Mouse (Mus musculus): Measurements from ENCODE around the gene Wbp1l.
A peak's percentile ranks its signal among the peaks of the same experiment; 100 is the strongest.
"Not testable (repeated sequence)": the region's sequence is repeated elsewhere in the genome, so short reads cannot be mapped to it uniquely, and the experiment has no call there.

Wbp1l gene

DNA sequence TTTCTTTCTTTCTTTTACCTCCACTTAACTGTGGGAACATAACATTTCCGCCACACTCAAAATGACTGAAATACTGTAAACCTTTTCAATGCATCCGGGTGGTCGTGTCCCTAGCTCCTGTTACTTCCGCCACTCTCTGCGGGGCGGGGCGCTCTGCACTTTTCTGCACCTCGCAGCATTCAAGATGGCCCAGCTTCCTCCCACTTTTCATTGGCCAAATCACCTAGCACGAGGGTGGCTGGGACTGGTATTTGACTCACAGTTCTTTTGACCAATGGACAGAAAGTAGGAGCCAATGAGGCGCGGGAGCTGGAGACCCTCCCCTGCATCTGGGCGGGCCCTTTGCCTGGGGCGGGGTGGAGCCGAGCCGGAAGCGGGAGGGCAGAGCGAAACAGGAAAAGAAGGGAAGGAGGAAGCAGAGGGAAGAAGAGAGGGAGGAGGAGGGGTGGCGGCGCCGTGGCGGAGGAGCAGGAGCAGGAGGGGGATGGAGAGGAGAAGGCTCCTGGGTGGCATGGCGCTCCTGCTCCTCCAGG lies at the start of gene Wbp1l:
Gene Wbp1l, plus strand, starts transcription at position 365 of the 533 bp plus-strand sequence.
- peak; percentile 95 to 99 for DNase-seq (ENCODE audit: low spot score in 2 of 2)

- DNase-seq (ENCODE audit: low spot score in 2 of 2) = no peak
Measured at GRCm38 (mm10) chr19:46550385-46550784, 48.5 kb upstream of the Wbp1l start.

DNA sequence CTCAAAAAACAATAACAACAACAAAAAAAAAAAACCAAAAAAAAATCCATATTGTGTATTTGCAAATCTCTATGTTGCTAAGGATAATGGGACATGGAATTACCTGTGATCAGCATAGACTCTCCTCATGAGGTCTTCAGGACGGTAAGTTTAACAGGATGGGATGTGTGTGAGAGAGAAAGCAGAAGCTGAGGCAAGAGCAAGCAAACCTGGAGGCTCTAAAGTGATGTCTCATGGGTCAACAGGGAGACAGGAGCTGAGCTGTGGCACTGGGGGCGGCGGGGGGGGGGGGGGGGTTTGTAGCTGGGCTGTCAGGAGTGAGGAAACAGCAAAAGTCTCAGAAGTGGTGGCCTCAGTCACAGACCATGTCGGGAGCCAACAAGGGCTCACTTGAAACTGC lies 46.4 kb upstream of the Wbp1l start:
- no peak for DNase-seq (ENCODE audit: low spot score in 2 of 2)

- DNase-seq (ENCODE audit: low spot score in 2 of 2) = no peak
Measured at GRCm38 (mm10) chr19:46553541-46553955, 45.3 kb upstream of the Wbp1l start.

DNA sequence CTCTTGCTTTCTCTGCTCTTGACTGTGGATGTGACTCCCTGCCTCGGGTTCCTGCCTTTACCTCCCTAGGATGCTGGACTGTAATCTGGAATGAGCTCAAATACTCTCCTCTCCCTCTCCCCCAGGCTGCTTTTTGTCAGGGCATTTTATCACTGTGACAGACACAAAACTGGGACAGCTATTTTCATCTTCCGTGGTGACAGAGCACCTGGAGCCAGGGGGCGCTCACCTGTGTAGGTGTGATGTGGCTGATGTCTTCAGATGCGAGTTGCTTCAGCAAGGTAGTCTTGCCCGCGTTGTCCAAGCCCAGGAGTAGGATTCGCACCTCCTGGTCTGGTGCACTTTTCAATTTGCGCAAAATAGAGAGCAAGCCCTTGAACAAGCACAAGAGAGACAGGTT lies 40.9 kb upstream of the Wbp1l start:
- DNase-seq (ENCODE audit: low spot score in 2 of 2) = no peak

DNA sequence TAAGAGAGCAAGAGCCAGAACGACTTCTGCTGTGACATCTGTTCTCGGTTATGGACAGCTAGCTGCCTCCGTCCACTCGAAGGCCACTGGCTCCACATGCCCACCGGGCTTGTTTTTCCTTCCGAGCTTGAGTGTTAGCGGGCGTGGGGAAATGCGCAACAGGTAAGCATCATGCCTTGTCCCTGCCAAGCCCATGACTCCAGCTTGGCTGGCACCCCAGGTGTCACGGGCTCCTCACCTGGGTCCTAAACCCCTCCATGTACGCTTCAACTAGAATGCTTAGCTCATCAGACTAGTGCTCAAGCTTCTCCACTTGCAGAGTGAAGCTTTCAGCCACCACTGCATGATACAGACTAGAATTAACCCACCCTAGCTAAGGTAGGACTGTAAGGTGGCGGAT lies 40.3 kb upstream of the Wbp1l start:
- DNase-seq (ENCODE audit: low spot score in 2 of 2) = no peak

GRCm38 (mm10) chr19:46562132-46562531 lies 36.8 kb upstream of the Wbp1l start:
- no peak for DNase-seq (ENCODE audit: low spot score in 2 of 2)

- DNase-seq (ENCODE audit: low spot score in 2 of 2) = no peak
Measured at GRCm38 (mm10) chr19:46562581-46563515, 36.0 kb upstream of the Wbp1l start.

DNA sequence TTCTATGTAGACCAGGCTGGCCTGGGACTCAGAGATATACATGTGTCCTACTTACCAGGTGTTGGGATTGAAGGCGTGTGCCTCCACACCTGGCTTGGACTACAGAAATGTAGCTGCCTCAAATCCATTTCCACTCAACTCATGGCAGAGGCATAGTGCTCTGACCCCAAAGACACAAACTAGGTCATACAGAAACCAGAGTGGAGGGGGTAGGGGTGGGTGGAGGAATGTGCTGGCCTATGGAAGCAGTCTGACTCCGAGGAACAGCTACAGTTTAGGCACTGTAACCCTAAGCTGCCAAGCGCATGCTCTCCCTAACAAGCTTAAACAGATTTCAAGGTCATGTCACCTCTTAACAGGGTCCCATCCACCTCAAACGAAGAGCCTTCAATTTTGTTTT lies 35.3 kb upstream of the Wbp1l start:
- no peak for DNase-seq (ENCODE audit: low spot score in 2 of 2)

DNA sequence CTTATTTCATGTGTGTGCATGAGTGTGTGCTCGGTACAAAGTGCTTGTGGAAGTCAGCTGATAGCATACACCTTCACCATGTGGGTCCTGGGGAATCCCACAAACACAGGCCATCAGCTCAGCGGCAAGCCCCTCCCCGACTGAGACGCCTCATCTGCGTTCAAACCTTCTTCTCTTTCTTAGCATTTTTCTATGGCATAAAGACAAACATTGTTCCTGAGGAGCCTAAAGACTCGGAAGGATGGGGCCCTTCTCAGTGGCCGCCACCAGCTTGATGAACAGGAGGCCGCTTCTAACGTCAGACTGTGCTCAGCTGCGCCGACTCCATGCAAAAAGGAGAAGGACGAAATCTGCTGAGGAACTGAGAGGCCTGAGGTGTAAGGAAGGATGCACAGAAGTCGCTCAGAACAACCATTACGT lies 34.8 kb upstream of the Wbp1l start:
- DNase-seq (ENCODE audit: low spot score in 2 of 2) = no peak

GRCm38 (mm10) chr19:46571211-46571877 lies 27.5 kb upstream of the Wbp1l start:
- DNase-seq (ENCODE audit: low spot score in 2 of 2) = not testable (repeated sequence)

- DNase-seq (ENCODE audit: low spot score in 2 of 2) = no peak
Measured at GRCm38 (mm10) chr19:46571878-46572244, 27.0 kb upstream of the Wbp1l start.

DNA sequence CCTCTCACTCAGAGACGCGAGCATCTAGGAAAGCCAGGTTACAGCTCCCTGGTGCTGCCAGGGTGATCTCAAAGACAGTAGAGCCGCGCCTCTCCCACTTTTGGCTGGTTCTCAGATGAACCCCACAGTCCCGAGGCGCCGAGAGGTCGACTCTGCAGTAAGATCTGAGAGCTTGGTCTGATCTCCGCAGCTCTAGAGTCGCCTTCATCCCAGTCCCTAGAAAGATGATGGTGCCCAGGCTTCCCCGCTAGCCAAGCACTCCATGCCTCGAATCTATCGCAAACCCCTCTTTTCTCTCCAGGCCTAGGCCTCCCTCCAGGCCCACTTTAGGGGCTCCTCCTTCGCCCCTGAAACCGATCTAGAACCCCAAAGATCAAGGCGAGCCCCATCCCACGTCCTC lies 26.3 kb upstream of the Wbp1l start:
- DNase-seq (ENCODE audit: low spot score in 2 of 2) = peak in 1 of 2 experiments; percentile 27

DNA sequence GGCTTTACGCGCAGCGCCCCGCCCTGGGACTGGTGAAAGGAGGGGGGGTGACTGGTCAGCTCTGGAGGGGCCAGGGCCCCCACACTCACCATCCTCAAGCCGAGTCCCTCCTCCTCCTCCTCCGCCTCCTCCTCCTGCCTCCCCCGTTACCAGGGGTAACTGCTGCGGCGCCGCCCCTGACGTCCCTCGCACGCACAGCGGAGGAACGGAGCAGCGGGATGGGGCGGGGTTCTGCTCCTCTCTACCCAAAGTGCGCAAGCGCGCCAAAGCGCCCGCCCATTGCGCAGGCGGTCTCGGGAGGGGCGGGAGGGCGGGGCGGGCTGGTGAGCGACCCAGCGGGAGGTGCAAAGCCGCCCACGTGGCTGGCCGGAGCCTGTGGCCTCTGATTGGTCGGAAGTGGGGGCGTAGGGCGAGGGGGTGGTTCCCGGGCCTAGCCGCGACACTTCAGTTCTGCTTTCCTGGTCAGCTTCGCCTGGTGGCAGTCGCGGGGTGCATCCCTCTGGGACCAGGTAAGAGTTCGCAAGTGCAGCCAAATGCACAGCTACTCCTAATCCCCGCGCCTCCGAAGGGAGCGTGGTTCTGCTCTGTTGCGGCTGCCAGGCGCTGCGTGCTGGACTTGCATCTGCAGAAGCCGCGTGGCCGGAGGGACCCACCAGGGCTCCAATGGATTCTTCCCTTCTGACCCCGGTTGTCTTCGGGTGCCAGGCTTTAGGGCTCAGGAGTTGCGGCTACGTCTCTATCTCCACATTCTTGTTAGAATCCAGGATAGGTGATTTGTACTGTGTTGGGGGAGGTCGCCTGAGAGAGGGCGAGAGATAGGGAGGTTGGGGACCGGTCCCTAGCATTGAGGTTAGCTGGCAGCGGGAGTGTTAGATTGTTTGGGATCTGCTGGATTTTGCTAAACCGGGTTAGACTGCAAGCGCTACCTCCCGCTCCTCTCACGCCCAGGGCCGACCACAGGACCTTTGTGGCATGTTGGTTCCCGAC lies 25.6 kb upstream of the Wbp1l start, which contains the start of the genes Arl3 and Sfxn2:
Gene Arl3, minus strand, starts transcription at position 248 of the 987 bp plus-strand sequence.
Gene Sfxn2, plus strand, starts transcription at position 415 of the 987 bp plus-strand sequence.
- DNase-seq (ENCODE audit: low spot score in 2 of 2) = peak; percentile 86 to 88

DNA sequence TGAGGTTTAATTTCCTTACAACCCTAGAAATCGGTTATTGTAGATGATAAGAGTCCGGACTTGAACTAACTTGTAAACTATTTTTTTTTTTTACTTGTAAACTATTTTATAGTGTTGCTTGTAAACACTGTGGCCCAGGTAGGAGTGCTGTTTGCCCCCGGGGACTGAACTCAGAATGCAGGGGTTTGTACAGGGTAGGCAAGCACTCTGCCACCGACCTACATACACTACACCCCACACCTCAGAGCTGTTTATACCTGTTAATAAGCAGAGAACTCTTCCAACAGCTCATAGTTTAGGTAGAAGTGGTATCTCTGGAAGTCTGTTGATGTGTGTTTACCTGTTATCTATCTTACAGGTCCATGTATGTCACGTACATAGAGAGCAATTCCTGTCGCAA lies 24.9 kb upstream of the Wbp1l start:
- no peak for DNase-seq (ENCODE audit: low spot score in 2 of 2)

DNA sequence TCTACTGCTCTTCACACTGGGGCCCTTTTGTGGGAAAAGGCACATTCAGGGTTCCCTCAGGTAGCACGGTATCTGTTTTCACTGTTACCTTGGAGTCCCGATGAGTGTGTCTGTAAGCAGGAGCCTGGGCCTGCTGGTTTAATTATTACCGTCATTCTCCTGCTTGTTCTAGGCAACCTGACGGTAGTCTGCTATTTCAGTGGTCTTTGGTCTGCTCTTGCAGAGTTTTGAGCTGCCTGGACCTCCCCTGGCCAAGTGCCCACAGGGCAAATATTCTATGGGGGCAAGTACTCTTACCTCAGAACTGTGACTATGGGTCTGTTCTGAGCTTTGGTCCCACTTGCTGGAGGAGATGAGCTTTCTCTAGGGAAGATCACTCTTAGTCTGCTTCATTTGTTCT lies 23.7 kb upstream of the Wbp1l start:
- DNase-seq (ENCODE audit: low spot score in 2 of 2) = no peak

DNA sequence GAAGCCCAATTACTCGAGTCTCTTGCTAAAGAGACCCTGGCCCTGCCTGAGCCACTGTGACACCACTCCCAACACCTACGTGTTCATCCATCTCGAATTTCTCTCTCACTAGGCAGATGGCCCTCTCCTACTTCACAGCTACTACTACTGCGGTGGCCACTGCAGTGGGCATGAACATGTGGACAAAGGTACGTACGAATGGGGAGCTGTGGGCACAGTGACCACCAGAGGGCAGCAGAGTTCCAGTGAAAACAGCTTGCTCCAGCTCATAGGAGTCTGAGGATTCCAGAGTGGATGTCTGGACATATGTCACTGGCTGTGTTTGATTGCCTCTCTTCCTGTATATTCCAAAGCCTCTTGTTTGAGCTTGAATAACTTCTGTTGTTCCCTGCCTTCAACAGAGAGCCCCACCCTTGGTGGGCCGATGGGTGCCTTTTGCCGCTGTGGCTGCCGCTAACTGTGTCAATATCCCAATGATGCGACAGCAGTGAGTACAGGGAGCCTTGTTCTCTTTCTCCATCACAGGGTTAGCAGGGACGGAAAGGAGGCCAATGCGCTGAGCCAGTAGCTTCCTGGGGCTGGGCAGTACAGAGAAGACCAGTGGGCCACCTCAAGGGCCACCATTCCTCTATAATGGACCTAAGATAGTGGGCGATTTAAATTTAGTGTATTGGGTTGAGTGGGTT lies 10.9 kb upstream of the Wbp1l start:
- DNase-seq (ENCODE audit: low spot score in 2 of 2) = peak; percentile 66 to 80

- DNase-seq (ENCODE audit: low spot score in 2 of 2) = no peak
Measured at GRCm38 (mm10) chr19:46591575-46591974, 7.3 kb upstream of the Wbp1l start.

DNA sequence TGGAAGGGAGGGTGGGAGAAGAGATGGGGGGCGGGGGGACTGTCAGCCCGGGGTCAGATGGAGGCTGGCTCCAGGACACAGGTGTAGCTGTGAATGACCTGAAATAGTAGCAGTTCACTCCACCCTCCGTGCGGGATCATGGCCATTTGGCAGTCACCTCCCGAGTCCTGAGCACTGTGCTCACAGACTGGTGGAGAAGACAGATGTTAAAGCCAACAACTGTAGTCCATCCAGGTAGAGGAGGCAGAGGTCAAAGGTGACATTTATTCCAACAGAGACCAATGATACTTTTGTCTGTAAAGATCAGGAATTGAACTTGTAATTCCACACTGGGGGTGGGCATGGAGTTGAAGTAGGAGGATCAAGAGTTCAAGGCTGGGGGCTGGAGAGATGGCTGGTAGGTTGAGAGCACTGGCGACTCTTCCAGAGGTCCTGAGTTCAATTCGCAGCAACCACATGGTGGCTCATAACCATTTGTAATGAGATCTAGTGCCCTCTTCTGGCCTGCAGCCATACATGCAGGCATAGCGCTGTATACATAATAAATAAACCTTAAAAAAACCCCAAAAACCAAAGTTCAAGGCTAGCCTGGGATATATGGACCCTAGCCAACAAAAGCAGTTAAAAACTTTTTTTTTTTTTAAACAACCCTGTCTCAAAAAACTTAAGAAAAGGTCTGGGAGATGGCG lies 6.0 kb upstream of the Wbp1l start:
- no peak for DNase-seq (ENCODE audit: low spot score in 2 of 2)

DNA sequence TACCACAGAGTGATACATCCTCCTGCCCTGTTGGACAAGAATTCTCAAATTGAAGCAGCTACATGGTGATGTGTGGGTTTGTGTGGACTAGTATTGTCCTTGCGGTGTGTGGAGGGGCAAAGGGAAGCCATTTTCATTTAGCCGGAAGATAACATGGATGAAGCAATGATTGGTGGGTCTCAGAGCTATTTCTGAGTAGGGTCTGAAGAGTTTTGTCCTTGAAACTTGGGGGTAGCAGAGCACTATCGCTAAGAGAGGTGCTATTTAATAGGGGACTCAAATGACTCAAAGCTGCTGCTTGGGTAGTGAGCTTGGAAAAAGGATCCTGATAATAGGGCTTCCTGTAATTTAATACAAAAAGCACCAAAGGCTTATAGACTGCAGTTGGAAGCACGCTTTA lies 697 bp upstream of the Wbp1l start:
- no peak for DNase-seq (ENCODE audit: low spot score in 2 of 2)
